Mouse (Mus musculus): ENCODE results near the gene Runx1.

GRCm38 (mm10) chr16:92745239-92745638, 80.7 kb downstream of the Runx1 start:
- TF ChIP-seq EP300 (IDR thresholded peaks at IDR 0.05; ENCODE audit: low read depth) (no peak), CTCF (IDR thresholded peaks at IDR 0.05; ENCODE audit: low read depth) (no peak)

Data from liver, embryonic 14.5 days (tissue).